Comparison of ENCODE assay signal across 12 mouse cellular contexts in genomic region chr6:22429026-22429425, GRCm38 (mm10).
DNase-seq lines count a peak whose midpoint lies in the region; ATAC-seq lines count a peak whose summit lies in the region.
"Had no signal": no experiment of that assay in that cellular context is flagged by ENCODE, and none has a peak within 500 bp of the region (broad histone marks: within the 10 kb centered on the region; RNA-seq: fewer than 3 reads in every experiment).

No protein-coding gene starts in this region.

- DNase-seq in heart, adult 9 months (ENCODE audit: low spot score in 2 of 2), result no peak
- peak; percentile 81 for DNase-seq in Muller cell, postnatal 12 days (ENCODE audit: inconsistent ontology term)
- DNase-seq in embryonic facial prominence, embryonic 10.5 days (ENCODE audit: low spot score), result peak; percentile 16
- peak; percentile 16 to 46 for DNase-seq in layer of hippocampus, postnatal 14 days (ENCODE audit: low spot score in 2 of 2)
- no peak for DNase-seq in lung, postnatal 25 days (ENCODE audit: low spot score)

- H3K36me3 ChIP-seq in heart, embryonic 11.5 days (ENCODE audit: control insufficient read depth, insufficient read depth, low read length), result no peaks in the 10 kb centered on the region
- H3K36me3 ChIP-seq in embryonic facial prominence, embryonic 10.5 days (replicated peaks), result no peaks in the 10 kb centered on the region
- H3K36me3 ChIP-seq: heart, embryonic 10.5 days; intestine, embryonic 15.5 days; liver, embryonic 12.5 days had no signal

- H3K27me3 ChIP-seq in heart, embryonic 11.5 days (ENCODE audit: control insufficient read depth, insufficient read depth, low read length), result no peaks in the 10 kb centered on the region
- H3K27me3 ChIP-seq in embryonic facial prominence, embryonic 10.5 days (replicated peaks; ENCODE audit: low read depth, poor library complexity, severe bottlenecking), result no peaks in the 10 kb centered on the region
- H3K27me3 ChIP-seq: intestine, embryonic 15.5 days; liver, embryonic 12.5 days; Patski had no signal

- no peak overlapping the region for H3K9ac ChIP-seq in heart, embryonic 11.5 days (ENCODE audit: low read depth, low read length)
- H3K9ac ChIP-seq: intestine, embryonic 15.5 days; liver, embryonic 12.5 days had no signal

- no peak overlapping the region for H3K4me2 ChIP-seq in heart, embryonic 11.5 days
- H3K4me2 ChIP-seq: intestine, embryonic 15.5 days; liver, embryonic 12.5 days had no signal

- H3K4me3 ChIP-seq in heart, embryonic 11.5 days (ENCODE audit: low read depth, low read length), result no peak overlapping the region
- H3K4me3 ChIP-seq in embryonic facial prominence, embryonic 10.5 days, result no peak overlapping the region
- H3K4me3 ChIP-seq: heart, embryonic 10.5 days; intestine, embryonic 15.5 days; liver, embryonic 12.5 days had no signal

- 0 out of 2 replicates have a peak overlapping the region, but pooled peaks have one; percentile 3 for H3K27ac ChIP-seq in heart, embryonic 11.5 days (ENCODE audit: low read depth, low read length)
- 0 out of 2 replicates have a peak overlapping the region, but pooled peaks have one; percentile 19 for H3K27ac ChIP-seq in embryonic facial prominence, embryonic 10.5 days (replicated peaks)
- H3K27ac ChIP-seq: heart, embryonic 10.5 days; intestine, embryonic 15.5 days; liver, embryonic 12.5 days had no signal

- no peak for ATAC-seq in heart, embryonic 11.5 days (replicated peaks; ENCODE audit: insufficient number of reproducible peaks, low FRiP score, low TSS enrichment)
- no peak for ATAC-seq in monocyte, adult 5-6 weeks (replicated peaks; ENCODE audit: insufficient number of reproducible peaks, low FRiP score, low TSS enrichment, poor library complexity, severe bottlenecking)
- ATAC-seq in granulocyte monocyte progenitor cell, adult 5-6 weeks (replicated peaks; ENCODE audit: poor library complexity, severe bottlenecking), result no peak
- ATAC-seq: intestine, embryonic 15.5 days; liver, embryonic 12.5 days; Patski had no signal

- no peaks in the 10 kb centered on the region for H3K4me1 ChIP-seq in heart, embryonic 11.5 days (ENCODE audit: control insufficient read depth, insufficient read depth, low read length)
- H3K4me1 ChIP-seq in embryonic facial prominence, embryonic 10.5 days, result peaks cover 6% of the 10 kb centered on the region; the same call in 1 of the 2 replicates
- H3K4me1 ChIP-seq: heart, embryonic 10.5 days; intestine, embryonic 15.5 days; liver, embryonic 12.5 days had no signal

- H3K9me3 ChIP-seq in heart, embryonic 11.5 days (replicated peaks; ENCODE audit: control insufficient read depth, low read length), result no peaks in the 10 kb centered on the region
- no peaks in the 10 kb centered on the region for H3K9me3 ChIP-seq in embryonic facial prominence, embryonic 10.5 days
- H3K9me3 ChIP-seq: heart, embryonic 10.5 days; intestine, embryonic 15.5 days; liver, embryonic 12.5 days had no signal

- WGBS in heart, embryonic 11.5 days (ENCODE audit: insufficient replicate concordance), result 37% methylated on average over 3 of the region's 3 CpGs
- WGBS in embryonic facial prominence, embryonic 10.5 days, result 32% methylated on average over 3 of the region's 3 CpGs

Comparison
In these comparisons a context has a peak if more than half of its experiments do, and no peak if none do; other contexts are left out.
1. DNase-seq: peak in Muller cell, postnatal 12 days (single experiment), embryonic facial prominence, embryonic 10.5 days (single experiment) and layer of hippocampus, postnatal 14 days (2 of 2); none in heart, adult 9 months (0 of 2) and lung, postnatal 25 days (single experiment).